18 mouse cellular contexts compared by ENCODE assay signal in the genomic region with DNA sequence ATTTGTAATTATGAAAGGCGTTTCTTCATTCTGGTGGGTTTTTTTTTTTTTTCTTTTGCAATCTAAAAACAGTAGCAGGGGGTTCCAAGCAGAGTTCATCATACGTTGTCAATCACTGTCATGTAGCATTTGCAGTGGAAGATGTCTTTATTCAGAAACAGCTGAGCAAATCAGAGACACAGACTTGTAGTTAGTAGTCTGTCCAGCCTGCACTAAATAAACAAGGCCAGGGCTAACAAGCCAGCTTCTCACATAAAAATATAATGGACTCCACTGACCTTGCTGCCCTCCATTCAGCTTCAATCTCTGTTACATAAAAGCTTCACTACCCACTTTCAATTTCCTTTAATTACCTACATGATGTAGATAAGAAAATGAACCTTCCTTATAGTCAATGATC.
DNase-seq lines count a peak whose midpoint lies in the region; ATAC-seq lines count a peak whose summit lies in the region.
"Had no signal": no experiment of that assay in that cellular context is flagged by ENCODE, and none has a peak within 500 bp of the region (broad histone marks: within the 10 kb centered on the region; RNA-seq: fewer than 3 reads in every experiment).

No protein-coding gene starts in this region.

- ATAC-seq in hindbrain, embryonic 11.5 days (ENCODE audit: low FRiP score) = peak; percentile 54; the same call in 1 of the 2 replicates
- ATAC-seq in hindbrain, embryonic 12.5 days (ENCODE audit: low FRiP score) = no peak
- ATAC-seq in midbrain, embryonic 11.5 days (ENCODE audit: low FRiP score) = peak; percentile 76
- ATAC-seq in midbrain, embryonic 16.5 days = no peak
- ATAC-seq: activated CD4-positive, CD25-positive, alpha-beta regulatory T cell, adult 4 months; hindbrain, postnatal 0 days had no signal

- no peaks in the 10 kb centered on the region for H3K36me3 ChIP-seq in hindbrain, embryonic 11.5 days (ENCODE audit: control insufficient read depth, insufficient read depth, low read length)
- no peaks in the 10 kb centered on the region for H3K36me3 ChIP-seq in hindbrain, embryonic 12.5 days
- no peaks in the 10 kb centered on the region for H3K36me3 ChIP-seq in midbrain, embryonic 11.5 days (ENCODE audit: control insufficient read depth, insufficient read depth, low read length)
- H3K36me3 ChIP-seq in midbrain, embryonic 16.5 days (ENCODE audit: control insufficient read depth, insufficient read depth, low read length) = no peaks in the 10 kb centered on the region
- H3K36me3 ChIP-seq: embryonic facial prominence, embryonic 10.5 days; heart, embryonic 13.5 days; hindbrain, embryonic 13.5 days had no signal

- no peak overlapping the region for H3K4me3 ChIP-seq in hindbrain, embryonic 11.5 days (ENCODE audit: low read depth, low read length)
- no peak overlapping the region for H3K4me3 ChIP-seq in hindbrain, embryonic 12.5 days
- H3K4me3 ChIP-seq in midbrain, embryonic 11.5 days (ENCODE audit: low read depth, low read length) = no peak overlapping the region
- no peak overlapping the region for H3K4me3 ChIP-seq in midbrain, embryonic 16.5 days (ENCODE audit: low read depth, low read length)
- H3K4me3 ChIP-seq: embryonic facial prominence, embryonic 10.5 days; heart, embryonic 13.5 days; hindbrain, embryonic 13.5 days had no signal

- H3K27ac ChIP-seq in hindbrain, embryonic 11.5 days (ENCODE audit: low read depth, low read length) = no peak overlapping the region
- H3K27ac ChIP-seq in hindbrain, embryonic 12.5 days = no peak overlapping the region
- no peak overlapping the region for H3K27ac ChIP-seq in midbrain, embryonic 11.5 days (ENCODE audit: low read depth, low read length)
- H3K27ac ChIP-seq in midbrain, embryonic 16.5 days (ENCODE audit: low read length) = no peak overlapping the region
- H3K27ac ChIP-seq: embryonic facial prominence, embryonic 10.5 days; heart, embryonic 13.5 days; hindbrain, embryonic 13.5 days; hindbrain, postnatal 0 days had no signal

- no peak overlapping the region for H3K4me2 ChIP-seq in hindbrain, embryonic 11.5 days (replicated peaks; ENCODE audit: low read depth, low read length)
- H3K4me2 ChIP-seq in hindbrain, embryonic 12.5 days (replicated peaks) = no peak overlapping the region
- H3K4me2 ChIP-seq in midbrain, embryonic 11.5 days = no peak overlapping the region
- no peak overlapping the region for H3K4me2 ChIP-seq in midbrain, embryonic 16.5 days (ENCODE audit: low read length)
- H3K4me2 ChIP-seq: heart, embryonic 13.5 days; hindbrain, embryonic 13.5 days had no signal

- no peaks in the 10 kb centered on the region for H3K4me1 ChIP-seq in hindbrain, embryonic 11.5 days (replicated peaks; ENCODE audit: control insufficient read depth, insufficient read depth, low read length)
- 0 out of 2 replicates have a peak, but pooled peaks cover 2% of the 10 kb centered on the region for H3K4me1 ChIP-seq in hindbrain, embryonic 12.5 days
- H3K4me1 ChIP-seq in midbrain, embryonic 11.5 days (ENCODE audit: control insufficient read depth, insufficient read depth, low read length) = 0 out of 2 replicates have a peak, but pooled peaks cover 2% of the 10 kb centered on the region
- H3K4me1 ChIP-seq in midbrain, embryonic 16.5 days (ENCODE audit: control insufficient read depth, insufficient read depth, low read length) = no peaks in the 10 kb centered on the region
- H3K4me1 ChIP-seq: hindbrain, embryonic 13.5 days had no signal

- WGBS in hindbrain, embryonic 11.5 days = 71% methylated on average over 2 of the region's 2 CpGs
- 49% methylated on average over 2 of the region's 2 CpGs for WGBS in hindbrain, embryonic 12.5 days
- WGBS in midbrain, embryonic 11.5 days = 63% methylated on average over 2 of the region's 2 CpGs
- WGBS in midbrain, embryonic 16.5 days = 34% methylated on average over 2 of the region's 2 CpGs

- no peaks in the 10 kb centered on the region for H3K27me3 ChIP-seq in hindbrain, embryonic 11.5 days (ENCODE audit: control insufficient read depth, insufficient read depth, low read length)
- H3K27me3 ChIP-seq in hindbrain, embryonic 12.5 days = no peaks in the 10 kb centered on the region
- H3K27me3 ChIP-seq in midbrain, embryonic 11.5 days (ENCODE audit: control insufficient read depth, insufficient read depth, low read length) = no peaks in the 10 kb centered on the region
- no peaks in the 10 kb centered on the region for H3K27me3 ChIP-seq in midbrain, embryonic 16.5 days (ENCODE audit: control insufficient read depth, insufficient read depth, low read depth, low read length)
- H3K27me3 ChIP-seq: heart, embryonic 13.5 days; hindbrain, embryonic 13.5 days had no signal

- H3K9me3 ChIP-seq in hindbrain, embryonic 11.5 days (ENCODE audit: control insufficient read depth, low read length) = no peaks in the 10 kb centered on the region
- no peaks in the 10 kb centered on the region for H3K9me3 ChIP-seq in hindbrain, embryonic 12.5 days (replicated peaks)
- no peaks in the 10 kb centered on the region for H3K9me3 ChIP-seq in midbrain, embryonic 11.5 days (ENCODE audit: control insufficient read depth, low read length)
- no peaks in the 10 kb centered on the region for H3K9me3 ChIP-seq in midbrain, embryonic 16.5 days (replicated peaks; ENCODE audit: control insufficient read depth, low read length, poor library complexity, severe bottlenecking)
- H3K9me3 ChIP-seq: embryonic facial prominence, embryonic 10.5 days; heart, embryonic 13.5 days; hindbrain, embryonic 13.5 days had no signal

- peak; percentile 11 for DNase-seq in embryo, embryonic 11 days
- DNase-seq in embryo, embryonic 10 days (ENCODE audit: low spot score) = no peak
- DNase-seq in hindbrain, embryonic 11.5 days (ENCODE audit: low spot score) = no peak
- DNase-seq in midbrain, embryonic 11.5 days (ENCODE audit: low spot score, missing footprints) = no peak
- no peak for DNase-seq in ovary, postnatal 36 days (ENCODE audit: low spot score)
- DNase-seq: adrenal gland, postnatal 14 days; cerebellum, adult 18-20 months; cerebellum, postnatal 10 days; gastrocnemius, postnatal 36 days; heart, adult 11 months; heart, postnatal 36 days had no signal

- no peak overlapping the region for H3K9ac ChIP-seq in hindbrain, embryonic 11.5 days (ENCODE audit: low read depth, low read length)
- H3K9ac ChIP-seq in hindbrain, embryonic 12.5 days = no peak overlapping the region
- no peak overlapping the region for H3K9ac ChIP-seq in midbrain, embryonic 11.5 days (ENCODE audit: low read length)
- H3K9ac ChIP-seq in midbrain, embryonic 16.5 days (ENCODE audit: low read depth, low read length) = no peak overlapping the region
- H3K9ac ChIP-seq: heart, embryonic 13.5 days; hindbrain, embryonic 13.5 days had no signal

Comparison
In these comparisons a context has a peak if more than half of its experiments do, and no peak if none do; other contexts are left out.
1. ATAC-seq: peak in hindbrain, embryonic 11.5 days (single experiment) and midbrain, embryonic 11.5 days (single experiment); none in hindbrain, embryonic 12.5 days (single experiment) and midbrain, embryonic 16.5 days (single experiment).